Mouse (Mus musculus) hindbrain, embryonic 14.5 days (tissue): Measurements from ENCODE around the gene Slc25a35. TPM values are rescaled to one million over a fixed set of nuclear protein-coding genes. Genes with fewer than 3 reads are reported as not detected.

Experiments used
- ATAC-seq: fragments of 200-750 bp; cut with Nextera tagmentation; 2 replicates; pipeline ENCODE4 v1.8.0; 2017; ENCODE audit warnings: moderate number of reproducible peaks, mild to moderate bottlenecking, moderate TSS enrichment, moderate library complexity; ENCODE audit not compliant: low FRiP score
- DNase-seq: peaks from one replicate; pipeline ENCODE4 v3.0.0-alpha.2; 2015; ENCODE audit warnings: low spot score
- H3K27ac ChIP-seq: fragments of 300-500 bp; sonication (generic); 2 replicates; pipeline ENCODE4 v1.5.1; 2014; ENCODE audit warnings: mild to moderate bottlenecking, moderate library complexity
- H3K27me3 ChIP-seq: fragments of 300-500 bp; sonication (generic); 2 replicates; pipeline ENCODE4 v1.6.1; 2014; ENCODE audit warnings: mild to moderate bottlenecking, low read length, mixed read lengths; ENCODE audit not compliant: control insufficient read depth, insufficient read depth
- H3K36me3 ChIP-seq: fragments of 300-500 bp; sonication (generic); replicated peaks from 2 replicates; pipeline ENCODE4 v1.6.1; 2014; ENCODE audit not compliant: control insufficient read depth, insufficient read depth
- H3K4me1 ChIP-seq: fragments of 300-500 bp; sonication (generic); replicated peaks from 2 replicates; pipeline ENCODE4 v1.6.1; 2014; ENCODE audit warnings: antibody characterized with exemption, low read length, mixed read lengths; ENCODE audit not compliant: control insufficient read depth, insufficient read depth
- H3K4me2 ChIP-seq: fragments of 300-500 bp; sonication (generic); replicated peaks from 2 replicates; pipeline ENCODE4 v1.6.1; 2014; ENCODE audit warnings: mild to moderate bottlenecking, moderate library complexity
- H3K4me3 ChIP-seq: fragments of 300-500 bp; sonication (generic); replicated peaks from 2 replicates; pipeline ENCODE4 v1.5.1; 2014; ENCODE audit warnings: mild to moderate bottlenecking, low read length
- H3K9ac ChIP-seq: fragments of 300-500 bp; sonication (generic); 2 replicates; pipeline ENCODE4 v1.6.1; 2014
- H3K9me3 ChIP-seq: fragments of 300-500 bp; sonication (generic); 2 replicates; pipeline ENCODE4 v1.6.1; 2016; ENCODE audit warnings: low read length; ENCODE audit not compliant: control insufficient read depth
- WGBS: fragments of 180-500 bp; shearing (Covaris S2); extraction: QIAGEN DNeasy Blood & Tissue Kit; methylation state at CpG from one replicate; pipeline ENCODE4 v1.1.7; 2014; 5-methylcytosine and 5-hydroxymethylcytosine counted together
- polyA plus RNA-seq: library from polyadenylated mRNA; unstranded; fragments of >200 nt; fragmentation: Nextera tagmentation; extraction: Ambion mirVana; gene quantifications from 2 replicates; pipeline ENCODE4 v1.2.1, GENCODE M21; 2014

Slc25a35 gene
- polyA plus RNA-seq, 1 experiment from 2014 or later: 2.0 TPM

DNA sequence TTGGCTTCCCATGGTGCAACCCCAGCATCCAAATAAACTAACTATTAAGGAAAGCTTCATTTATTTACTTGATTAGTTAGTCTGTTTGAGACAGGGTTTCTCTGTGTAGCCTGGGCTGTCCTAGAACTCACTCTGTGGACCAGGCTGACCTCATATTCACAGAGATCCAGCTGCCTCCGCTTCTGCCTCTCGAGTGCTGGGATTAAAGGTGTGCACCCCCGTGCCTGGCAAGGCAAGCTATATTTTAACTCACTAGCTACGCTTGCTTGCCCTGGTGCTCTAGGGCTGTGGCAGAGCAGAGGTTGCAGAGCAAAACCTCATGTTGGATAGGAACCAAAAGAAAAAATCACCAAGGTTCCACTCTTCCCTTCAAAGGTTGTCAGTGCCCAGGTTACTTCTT is 27.4 kb upstream of the Slc25a35 start:
- H3K4me2 ChIP-seq: peak overlapping the region; percentile 65
- no peaks in the 10 kb centered on the region; the same call in 1 of the 2 replicates for H3K36me3 ChIP-seq
- DNase-seq: no peak
- H3K27me3 ChIP-seq: no peaks in the 10 kb centered on the region
- peak overlapping the region; percentile 55 for H3K9ac ChIP-seq
- WGBS: 55% methylated on average over 4 of the region's 4 CpGs
- H3K4me3 ChIP-seq: peak overlapping the region; percentile 41
- ATAC-seq: no peak
- peak overlapping the region; percentile 74 for H3K27ac ChIP-seq
- H3K9me3 ChIP-seq: no peaks in the 10 kb centered on the region
- H3K4me1 ChIP-seq: peaks cover 16% of the 10 kb centered on the region

DNA sequence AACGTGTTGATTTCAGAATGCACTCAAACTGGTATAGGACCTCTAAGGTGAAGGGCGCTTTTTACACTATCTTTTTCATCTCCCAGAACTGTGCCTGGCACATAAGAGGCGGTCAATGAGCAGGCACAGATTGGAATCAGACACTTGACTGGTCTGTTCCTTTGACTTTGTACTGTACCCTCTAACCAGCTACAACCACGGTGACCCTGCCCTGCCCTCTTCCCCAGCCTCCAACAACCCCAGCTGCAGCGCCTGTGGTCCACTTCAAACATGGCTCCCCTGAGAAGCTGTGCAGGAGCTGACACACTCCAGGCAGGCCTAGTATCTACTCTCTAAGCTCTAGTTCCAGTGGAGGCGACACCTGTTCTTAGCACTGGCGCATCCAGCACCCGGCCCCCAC is 25.2 kb upstream of the Slc25a35 start:
- H3K4me2 ChIP-seq: no peak overlapping the region
- peaks cover 29% of the 10 kb centered on the region for H3K4me1 ChIP-seq
- no peaks in the 10 kb centered on the region for H3K27me3 ChIP-seq
- H3K36me3 ChIP-seq: no peaks in the 10 kb centered on the region; the same call in 1 of the 2 replicates
- no peak for DNase-seq
- no peak overlapping the region for H3K27ac ChIP-seq
- no peaks in the 10 kb centered on the region for H3K9me3 ChIP-seq
- H3K4me3 ChIP-seq: no peak overlapping the region
- no peak for ATAC-seq
- no peak overlapping the region for H3K9ac ChIP-seq
- WGBS: 92% methylated on average over 8 of the region's 8 CpGs

- Histone ChIP-seq H3K9ac (no peak overlapping the region), H3K9me3 (no peaks in the 10 kb centered on the region), H3K4me2 (0 out of 2 replicates have a peak overlapping the region, but pooled peaks have one; percentile 58), H3K27ac (no peak overlapping the region), H3K36me3 (no peaks in the 10 kb centered on the region; the same call in 1 of the 2 replicates), H3K4me3 (no peak overlapping the region), H3K27me3 (no peaks in the 10 kb centered on the region), H3K4me1 (peaks cover 24% of the 10 kb centered on the region)
- DNase-seq (no peak), ATAC-seq (no peak)
- WGBS: 86% methylated on average over 2 of the region's 2 CpGs
Observed at GRCm38 (mm10) chr11:68945245-68945644, 22.7 kb upstream of the Slc25a35 start.

GRCm38 (mm10) chr11:68946001-68946400 is 21.9 kb upstream of the Slc25a35 start:
- Histone ChIP-seq H3K4me3 (peak overlapping the region; percentile 40; the same call in 1 of the 2 replicates), H3K27ac (0 out of 2 replicates have a peak overlapping the region, but pooled peaks have one; percentile 83), H3K4me2 (peak overlapping the region; percentile 58), H3K9ac (peak overlapping the region; percentile 74; the same call in 1 of the 2 replicates), H3K9me3 (no peaks in the 10 kb centered on the region), H3K4me1 (peaks cover 17% of the 10 kb centered on the region; the same call in 1 of the 2 replicates), H3K36me3 (no peaks in the 10 kb centered on the region; the same call in 1 of the 2 replicates), H3K27me3 (no peaks in the 10 kb centered on the region)
- ATAC-seq: no peak
- no peak for DNase-seq
- WGBS: 89% methylated on average over 4 of the region's 4 CpGs

GRCm38 (mm10) chr11:68946806-68947440 is 21.0 kb upstream of the Slc25a35 start:
- Histone ChIP-seq H3K9ac (peak overlapping the region; percentile 74), H3K27me3 (no peaks in the 10 kb centered on the region), H3K27ac (peak overlapping the region; percentile 83), H3K4me2 (peak overlapping the region; percentile 58), H3K4me1 (peaks cover 13% of the 10 kb centered on the region; the same call in 1 of the 2 replicates), H3K4me3 (peak overlapping the region; percentile 40), H3K36me3 (no peaks in the 10 kb centered on the region; the same call in 1 of the 2 replicates), H3K9me3 (no peaks in the 10 kb centered on the region)
- ATAC-seq (peak; percentile 67; the same call in 1 of the 2 replicates), DNase-seq (no peak)
- 8% methylated on average over 16 of the region's 16 CpGs for WGBS

DNA sequence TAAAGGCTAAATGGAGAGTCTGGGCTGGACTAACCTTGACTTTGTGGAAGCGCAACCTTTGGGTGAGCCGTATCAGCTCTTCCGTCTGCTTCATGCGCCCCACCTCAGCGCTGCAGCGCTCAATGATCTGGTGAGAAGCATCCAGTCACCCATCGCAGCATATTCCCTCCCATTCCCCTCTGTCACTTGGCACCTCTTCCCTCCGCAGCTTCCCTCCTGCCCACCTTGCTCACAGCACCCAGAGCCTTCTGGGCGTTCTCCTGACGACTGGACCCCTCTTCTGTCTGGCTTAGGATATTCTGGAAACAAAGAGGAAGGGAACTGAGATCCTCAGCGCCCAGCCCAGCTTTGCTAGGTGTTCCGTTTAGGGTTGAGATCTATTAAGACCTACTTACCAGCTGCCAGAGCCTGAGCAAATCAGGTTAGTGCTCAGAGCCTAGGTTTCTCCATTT is 20.4 kb upstream of the Slc25a35 start:
- Histone ChIP-seq H3K27ac (peak overlapping the region; percentile 83), H3K4me2 (peak overlapping the region; percentile 58), H3K4me1 (peaks cover 13% of the 10 kb centered on the region; the same call in 1 of the 2 replicates), H3K9ac (peak overlapping the region; percentile 35), H3K9me3 (no peaks in the 10 kb centered on the region), H3K27me3 (no peaks in the 10 kb centered on the region), H3K36me3 (no peaks in the 10 kb centered on the region; the same call in 1 of the 2 replicates), H3K4me3 (peak overlapping the region; percentile 40)
- ATAC-seq (peak; percentile 83), DNase-seq (peak; percentile 65)
- 6% methylated on average over 12 of the region's 12 CpGs for WGBS

- Histone ChIP-seq H3K36me3 (no peaks in the 10 kb centered on the region), H3K4me2 (peak overlapping the region; percentile 51), H3K27me3 (peaks cover 47% of the 10 kb centered on the region), H3K9me3 (no peaks in the 10 kb centered on the region), H3K4me1 (peaks cover 6% of the 10 kb centered on the region; the same call in 1 of the 2 replicates), H3K9ac (no peak overlapping the region; the same call in 1 of the 2 replicates), H3K27ac (no peak overlapping the region), H3K4me3 (0 out of 2 replicates have a peak overlapping the region, but pooled peaks have one; percentile 23)
- DNase-seq: no peak
- 5% methylated on average over 13 of the region's 13 CpGs for WGBS
- no peak for ATAC-seq
Observed at GRCm38 (mm10) chr11:68953903-68954302, 14.0 kb upstream of the Slc25a35 start.

DNA sequence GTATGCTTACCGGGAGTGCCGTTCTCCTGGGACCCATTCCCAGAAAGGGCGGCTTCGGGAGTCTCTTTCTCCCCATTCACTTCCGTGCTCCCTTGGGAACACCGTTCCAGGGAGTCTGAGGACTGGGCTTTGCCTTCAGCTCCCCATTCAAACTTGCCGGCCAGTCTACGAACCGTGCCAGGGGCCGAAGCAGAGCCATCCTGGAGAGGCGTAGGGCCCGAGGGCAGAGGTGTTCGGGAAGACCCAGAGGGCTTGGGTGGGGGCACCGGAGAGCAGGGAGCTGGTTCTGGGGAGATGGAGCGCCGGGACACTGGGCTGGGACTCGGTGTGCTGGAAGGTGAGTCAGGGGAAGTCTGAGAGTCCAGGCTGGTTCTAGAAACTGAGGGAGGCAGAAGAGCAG is 13.5 kb upstream of the Slc25a35 start:
- H3K27ac ChIP-seq: no peak overlapping the region
- H3K4me2 ChIP-seq: peak overlapping the region; percentile 51
- H3K9me3 ChIP-seq: no peaks in the 10 kb centered on the region
- DNase-seq (no peak), ATAC-seq (no peak)
- no peaks in the 10 kb centered on the region for H3K36me3 ChIP-seq
- peaks cover 47% of the 10 kb centered on the region for H3K27me3 ChIP-seq
- peak overlapping the region; percentile 44 for H3K9ac ChIP-seq
- WGBS: 3% methylated on average over 17 of the region's 17 CpGs
- H3K4me1 ChIP-seq: peaks cover 6% of the 10 kb centered on the region; the same call in 1 of the 2 replicates
- peak overlapping the region; percentile 23 for H3K4me3 ChIP-seq

- Histone ChIP-seq H3K4me1 (peaks cover 6% of the 10 kb centered on the region; the same call in 1 of the 2 replicates), H3K27ac (no peak overlapping the region), H3K4me2 (peak overlapping the region; percentile 51; the same call in 1 of the 2 replicates), H3K4me3 (no peak overlapping the region), H3K9me3 (no peaks in the 10 kb centered on the region), H3K27me3 (peaks cover 47% of the 10 kb centered on the region), H3K9ac (no peak overlapping the region), H3K36me3 (no peaks in the 10 kb centered on the region)
- DNase-seq: no peak
- ATAC-seq: no peak
- 62% methylated on average over 5 of the region's 5 CpGs for WGBS
Observed at GRCm38 (mm10) chr11:68955473-68955872, 12.5 kb upstream of the Slc25a35 start.
